Mouse (Mus musculus): ENCODE measurements around the gene Yjefn3.

- TF ChIP-seq CTCF (IDR thresholded peaks at IDR 0.05; ENCODE audit: extremely low read depth, insufficient read depth, insufficient read length, insufficient replicate concordance) (no peak), POLR2A (IDR thresholded peaks at IDR 0.05; ENCODE audit: low read depth, low read length) (no peak)
These were observed 20.3 kb downstream of the Yjefn3 start for GRCm38 (mm10) chr8:69882021-69882756.

Measured in spleen, adult 2 months (tissue).